ENCODE assay signal across 13 mouse cellular contexts in genomic region chr9:115301593-115301992, GRCm38 (mm10). TPM values are rescaled to one million over a fixed set of nuclear protein-coding genes. Genes with fewer than 3 reads are reported as not detected.
A peak's percentile ranks its signal among the peaks of the same experiment; 100 is the strongest.
DNase-seq lines count a peak whose midpoint lies in the region; ATAC-seq and TF ChIP-seq lines count a peak whose summit lies in the region.
"Had no signal": no experiment of that assay in that cellular context is flagged by ENCODE, and none has a peak within 500 bp of the region (broad histone marks: within the 10 kb centered on the region; RNA-seq: fewer than 3 reads in every experiment).

No protein-coding gene starts in this region.

- no peaks in the 10 kb centered on the region for H3K9me3 ChIP-seq in heart, postnatal 0 days (replicated peaks; ENCODE audit: control insufficient read depth, low read length)
- H3K9me3 ChIP-seq in midbrain, embryonic 15.5 days: no peaks in the 10 kb centered on the region
- no peaks in the 10 kb centered on the region for H3K9me3 ChIP-seq in midbrain, embryonic 11.5 days (ENCODE audit: control insufficient read depth, low read length)
- H3K9me3 ChIP-seq in liver, embryonic 13.5 days (replicated peaks): no peaks in the 10 kb centered on the region

- TF ChIP-seq CTCF in heart, postnatal 0 days (IDR thresholded peaks at IDR 0.05; ENCODE audit: low read depth): no peak

- TF ChIP-seq EP300 in heart, postnatal 0 days (IDR thresholded peaks at IDR 0.05; ENCODE audit: low read depth): no peak

- no peak overlapping the region for H3K27ac ChIP-seq in heart, postnatal 0 days (ENCODE audit: low read depth)
- H3K27ac ChIP-seq in midbrain, embryonic 15.5 days: no peak overlapping the region
- H3K27ac ChIP-seq in midbrain, embryonic 11.5 days (ENCODE audit: low read depth, low read length): no peak overlapping the region
- H3K27ac ChIP-seq in liver, embryonic 13.5 days: peak overlapping the region; percentile 21; the same call in 1 of the 2 replicates

- DNase-seq in heart, postnatal 0 days (ENCODE audit: low spot score): no peak
- DNase-seq in heart, adult 8-10 months (ENCODE audit: low spot score): no peak
- DNase-seq in midbrain, embryonic 11.5 days (ENCODE audit: low spot score, missing footprints): no peak
- DNase-seq in liver, embryonic 13.5 days: no peak
- no peak for DNase-seq in left cerebral cortex, adult 18-20 months (ENCODE audit: low spot score in 2 of 2)
- no peak for DNase-seq in left cerebral cortex, adult 11 months (ENCODE audit: low spot score)
- DNase-seq: adrenal gland, postnatal 10 days; heart, postnatal 36 days; right cerebral cortex, postnatal 25 days; thymus, postnatal 36 days had no signal

- H3K36me3 ChIP-seq in heart, postnatal 0 days (replicated peaks; ENCODE audit: control insufficient read depth, insufficient read depth, low read length): no peaks in the 10 kb centered on the region
- no peaks in the 10 kb centered on the region for H3K36me3 ChIP-seq in midbrain, embryonic 15.5 days (replicated peaks)
- no peaks in the 10 kb centered on the region for H3K36me3 ChIP-seq in midbrain, embryonic 11.5 days (ENCODE audit: control insufficient read depth, insufficient read depth, low read length)
- H3K36me3 ChIP-seq in liver, embryonic 13.5 days: no peaks in the 10 kb centered on the region

- H3K27me3 ChIP-seq in heart, postnatal 0 days (ENCODE audit: control insufficient read depth, insufficient read depth, low read length): no peaks in the 10 kb centered on the region
- H3K27me3 ChIP-seq in midbrain, embryonic 15.5 days (replicated peaks): no peaks in the 10 kb centered on the region
- H3K27me3 ChIP-seq in midbrain, embryonic 11.5 days (ENCODE audit: control insufficient read depth, insufficient read depth, low read length): no peaks in the 10 kb centered on the region
- H3K27me3 ChIP-seq in liver, embryonic 13.5 days: no peaks in the 10 kb centered on the region
- H3K27me3 ChIP-seq: Patski had no signal

- H3K9ac ChIP-seq in heart, postnatal 0 days (replicated peaks; ENCODE audit: low read depth, low read length): no peak overlapping the region
- H3K9ac ChIP-seq in midbrain, embryonic 15.5 days: no peak overlapping the region
- H3K9ac ChIP-seq in midbrain, embryonic 11.5 days (ENCODE audit: low read length): no peak overlapping the region
- 0 out of 2 replicates have a peak overlapping the region, but pooled peaks have one; percentile 19 for H3K9ac ChIP-seq in liver, embryonic 13.5 days

- no peak overlapping the region for H3K4me3 ChIP-seq in heart, postnatal 0 days (ENCODE audit: low read depth, low read length)
- H3K4me3 ChIP-seq in midbrain, embryonic 15.5 days: no peak overlapping the region
- H3K4me3 ChIP-seq in midbrain, embryonic 11.5 days (ENCODE audit: low read depth, low read length): no peak overlapping the region
- H3K4me3 ChIP-seq in liver, embryonic 13.5 days (replicated peaks): no peak overlapping the region
- H3K4me3 ChIP-seq: myocyte had no signal

- H3K4me2 ChIP-seq in heart, postnatal 0 days (ENCODE audit: low read depth, low read length): no peak overlapping the region
- H3K4me2 ChIP-seq in midbrain, embryonic 15.5 days: no peak overlapping the region
- H3K4me2 ChIP-seq in midbrain, embryonic 11.5 days: no peak overlapping the region
- peak overlapping the region; percentile 25; the same call in 1 of the 2 replicates for H3K4me2 ChIP-seq in liver, embryonic 13.5 days

- peaks cover 33% of the 10 kb centered on the region for H3K4me1 ChIP-seq in heart, postnatal 0 days (ENCODE audit: control insufficient read depth, insufficient read depth)
- peaks cover 37% of the 10 kb centered on the region for H3K4me1 ChIP-seq in midbrain, embryonic 15.5 days
- H3K4me1 ChIP-seq in midbrain, embryonic 11.5 days (ENCODE audit: control insufficient read depth, insufficient read depth, low read length): peaks cover 15% of the 10 kb centered on the region
- peaks cover 76% of the 10 kb centered on the region for H3K4me1 ChIP-seq in liver, embryonic 13.5 days (replicated peaks)

- ATAC-seq in heart, postnatal 0 days (ENCODE audit: insufficient read depth, low read depth): peak; percentile 57
- ATAC-seq in midbrain, embryonic 15.5 days (replicated peaks): 0 out of 2 replicates have a peak, but pooled peaks have one; percentile 33
- no peak for ATAC-seq in midbrain, embryonic 11.5 days (ENCODE audit: low FRiP score)
- no peak for ATAC-seq in liver, embryonic 13.5 days (ENCODE audit: low read depth)
- ATAC-seq: Patski had no signal

- WGBS in heart, postnatal 0 days: 57% methylated on average over 7 of the region's 7 CpGs
- WGBS in midbrain, embryonic 15.5 days: 95% methylated on average over 7 of the region's 7 CpGs
- 90% methylated on average over 7 of the region's 7 CpGs for WGBS in midbrain, embryonic 11.5 days
- 75% methylated on average over 7 of the region's 7 CpGs for WGBS in liver, embryonic 13.5 days (ENCODE audit: insufficient replicate concordance)

RNA-seq across cellular contexts. Expression of gene Stt3b, which starts 8.6 kb away (rescaled TPM):
- 64.2 and 67.1 TPM in 2 replicates for total RNA-seq in heart, postnatal 0 days (2014; rRNA removed; ENCODE audit: low replicate concordance)
- polyA plus RNA-seq in heart, postnatal 0 days (2015; fragmentation: Nextera tagmentation; extraction: Ambion mirVana): 33.9 and 34.4 TPM in 2 replicates
- total RNA-seq in heart, adult 8-10 months (2022): 10 to 100 TPM; 48.7 to 53.5 (median 50.0) TPM
- 78.4 and 80.5 TPM in 2 replicates for polyA plus RNA-seq in midbrain, embryonic 15.5 days (2015; fragmentation: Nextera tagmentation; extraction: Ambion mirVana)
- 107 and 112 TPM in 2 replicates for polyA plus RNA-seq in midbrain, embryonic 11.5 days (2014; fragmentation: Nextera tagmentation; extraction: Ambion mirVana)
- polyA plus RNA-seq in liver, embryonic 13.5 days (2015; fragmentation: Nextera tagmentation; extraction: Ambion mirVana): 62.4 and 72.7 TPM in 2 replicates
- total RNA-seq in left cerebral cortex, adult 18-20 months (2021): 10 to 100 TPM; 88.3 to 89.1 TPM

Comparison
In these comparisons a context has a peak if more than half of its experiments do, and no peak if none do; other contexts are left out.
1. ATAC-seq: peak in heart, postnatal 0 days (single experiment) and midbrain, embryonic 15.5 days (single experiment); none in midbrain, embryonic 11.5 days (single experiment) and liver, embryonic 13.5 days (single experiment).